Mouse (Mus musculus) E14TG2a.4 (cell line): ENCODE measurements around the gene Dact3.

Experiments used
- H3K27me3 ChIP-seq: 2 replicates; pipeline ENCODE4 v1.6.1; 2014; ENCODE audit warnings: low read length, control low read depth; ENCODE audit not compliant: insufficient read depth
- H3K36me3 ChIP-seq: 2 replicates; pipeline ENCODE4 v1.6.1; 2014; ENCODE audit warnings: low read length, control low read depth; ENCODE audit not compliant: insufficient read depth
- H3K4me1 ChIP-seq: replicated peaks from 2 replicates; pipeline ENCODE4 v1.6.1; 2014; ENCODE audit warnings: low read depth, low read length, control low read depth
- H3K4me3 ChIP-seq: replicated peaks from 2 replicates; pipeline ENCODE4 v1.5.1; 2014; ENCODE audit warnings: mild to moderate bottlenecking, low read length
- H3K9me3 ChIP-seq: 2 replicates; pipeline ENCODE4 v1.6.1; 2014; ENCODE audit warnings: low read length, control low read depth
- CTCF ChIP-seq: conservative IDR thresholded peaks from 2 replicates; pipeline ENCODE4 v1.5.1; 2014; ENCODE audit warnings: low read length
- NANOG ChIP-seq: IDR thresholded peaks from 2 replicates; pipeline ENCODE4 v1.6.1; 2014; ENCODE audit warnings: borderline replicate concordance, low read length, mixed read lengths
- POU5F1 ChIP-seq: IDR thresholded peaks from 2 replicates; pipeline ENCODE4 v1.6.1; 2014; ENCODE audit warnings: low read length, borderline replicate concordance

Dact3 gene

DNA sequence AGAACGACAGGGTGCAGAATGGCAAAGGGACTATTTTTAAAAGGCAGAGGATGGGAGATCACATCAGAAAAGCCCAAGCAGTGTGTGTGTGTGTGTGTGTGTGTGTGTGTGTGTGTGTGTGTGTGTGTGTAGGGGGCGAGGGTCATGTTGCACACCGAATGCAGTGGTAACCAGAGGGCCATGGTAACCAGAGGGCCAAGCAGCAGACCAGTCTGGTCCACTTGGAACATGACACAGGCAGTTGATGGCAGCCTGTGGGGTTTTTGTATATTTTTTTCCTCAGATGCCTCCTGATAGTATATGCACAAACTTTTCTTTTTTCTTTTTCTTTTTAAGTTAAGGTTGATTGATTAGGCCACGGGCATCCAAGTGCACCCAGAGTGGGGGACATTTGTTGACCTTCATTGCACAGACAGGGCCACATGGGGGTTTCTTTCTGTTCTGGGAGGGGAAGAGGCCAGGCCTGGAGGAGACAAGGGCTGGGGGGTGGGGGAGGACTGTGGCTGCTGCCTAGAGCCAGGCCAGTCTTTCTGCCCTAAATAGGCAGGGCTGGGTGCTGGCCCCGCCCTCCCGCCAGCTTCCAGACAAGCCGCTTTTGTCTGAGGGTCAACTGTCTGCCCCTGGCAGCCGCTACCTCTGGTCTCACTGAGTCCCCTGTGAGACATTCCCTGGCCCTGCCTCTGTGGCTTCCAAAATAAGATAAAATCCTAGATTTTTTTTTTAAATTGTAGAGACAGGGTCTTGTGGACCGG lies 4.9 kb downstream of the Dact3 start:
- H3K4me1 ChIP-seq = peaks cover 84% of the 10 kb centered on the region
- H3K27me3 ChIP-seq = no peaks in the 10 kb centered on the region
- peak overlapping the region; percentile 58 for H3K4me3 ChIP-seq
- TF ChIP-seq CTCF (no peak), NANOG (no peak), POU5F1 (no peak)
- no peaks in the 10 kb centered on the region for H3K9me3 ChIP-seq
- peaks cover 6% of the 10 kb centered on the region; the same call in 1 of the 2 replicates for H3K36me3 ChIP-seq

- no peak for TF ChIP-seq NANOG
- TF ChIP-seq POU5F1 = no peak
- no peak for TF ChIP-seq CTCF
- H3K36me3 ChIP-seq = peaks cover 6% of the 10 kb centered on the region; the same call in 1 of the 2 replicates
- peak overlapping the region; percentile 58 for H3K4me3 ChIP-seq
These were observed 5.5 kb downstream of the Dact3 start for GRCm38 (mm10) chr7:16880615-16881014.

GRCm38 (mm10) chr7:16883162-16883561 lies 8.0 kb downstream of the Dact3 start:
- H3K36me3 ChIP-seq = peaks cover 21% of the 10 kb centered on the region
- H3K4me1 ChIP-seq = peaks cover 81% of the 10 kb centered on the region
- TF ChIP-seq NANOG (no peak), CTCF (no peak), POU5F1 (no peak)

More at GRCm38 (mm10) chr7:16880615-16881014, 5.5 kb downstream of the Dact3 start:
- H3K9me3 ChIP-seq = no peaks in the 10 kb centered on the region
- H3K4me1 ChIP-seq = peaks cover 83% of the 10 kb centered on the region
- no peaks in the 10 kb centered on the region for H3K27me3 ChIP-seq

DNA sequence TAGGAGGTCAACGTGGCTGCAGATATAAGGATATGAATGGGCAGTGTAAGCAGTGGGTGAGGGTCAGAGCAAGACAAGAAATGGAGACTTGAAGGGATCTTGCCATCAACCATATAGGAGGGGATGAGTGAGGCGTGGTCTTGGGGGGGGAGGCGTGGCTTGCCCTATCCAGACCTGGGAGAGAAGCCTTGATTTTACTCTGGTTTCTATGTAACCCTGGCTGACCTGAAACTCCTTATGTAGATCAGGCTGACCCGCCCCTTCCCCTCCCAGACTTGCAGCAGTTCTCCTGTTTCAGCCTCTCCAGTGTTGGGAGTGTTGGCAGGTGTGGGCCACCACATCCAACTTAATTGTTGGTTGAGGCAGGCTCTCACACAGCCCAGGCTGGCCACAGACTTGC lies 9.2 kb downstream of the Dact3 start:
- peaks cover 82% of the 10 kb centered on the region for H3K4me1 ChIP-seq
- peaks cover 21% of the 10 kb centered on the region for H3K36me3 ChIP-seq
- TF ChIP-seq NANOG (no peak), CTCF (no peak), POU5F1 (no peak)
- H3K27me3 ChIP-seq = peaks cover 13% of the 10 kb centered on the region
- 0 out of 2 replicates have a peak overlapping the region, but pooled peaks have one; percentile 76 for H3K4me3 ChIP-seq
- no peaks in the 10 kb centered on the region for H3K9me3 ChIP-seq

More at GRCm38 (mm10) chr7:16883162-16883561, 8.0 kb downstream of the Dact3 start:
- Histone ChIP-seq H3K9me3 (no peaks in the 10 kb centered on the region), H3K4me3 (no peak overlapping the region), H3K27me3 (peaks cover 13% of the 10 kb centered on the region)

- TF ChIP-seq CTCF = no peak
- TF ChIP-seq POU5F1 = no peak
- TF ChIP-seq NANOG = no peak
- Histone ChIP-seq H3K27me3 (peaks cover 13% of the 10 kb centered on the region), H3K4me3 (peak overlapping the region; percentile 76), H3K36me3 (peaks cover 21% of the 10 kb centered on the region), H3K4me1 (peaks cover 82% of the 10 kb centered on the region), H3K9me3 (no peaks in the 10 kb centered on the region)
These were observed 10.2 kb downstream of the Dact3 start for GRCm38 (mm10) chr7:16885271-16885776.

DNA sequence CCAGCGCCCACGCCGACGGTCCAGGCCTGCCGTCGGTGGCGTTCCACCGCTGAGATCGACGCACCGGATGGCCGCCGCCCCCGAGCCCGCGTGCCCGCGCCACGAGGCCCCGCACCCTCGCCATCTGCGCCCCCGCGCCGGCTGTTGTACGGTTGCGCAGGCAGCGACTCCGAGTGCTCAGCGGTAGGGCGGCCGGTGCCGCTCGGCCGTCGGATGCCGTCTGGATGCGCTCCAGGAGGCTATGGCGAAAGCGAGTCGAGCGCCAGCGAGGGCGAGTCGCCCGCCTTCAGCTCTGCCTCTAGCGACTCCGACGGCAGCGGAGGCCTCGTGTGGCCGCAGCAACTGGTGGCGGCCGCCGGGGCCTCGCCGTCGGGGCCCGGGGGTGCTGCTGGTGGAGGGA lies 10.8 kb downstream of the Dact3 start:
- H3K9me3 ChIP-seq = no peaks in the 10 kb centered on the region
- peak overlapping the region; percentile 76 for H3K4me3 ChIP-seq
- peaks cover 13% of the 10 kb centered on the region for H3K27me3 ChIP-seq
- peaks cover 21% of the 10 kb centered on the region for H3K36me3 ChIP-seq
- H3K4me1 ChIP-seq = peaks cover 81% of the 10 kb centered on the region
- TF ChIP-seq NANOG = no peak
- no peak for TF ChIP-seq POU5F1
- TF ChIP-seq CTCF = no peak

GRCm38 (mm10) chr7:16890536-16890935 lies 15.4 kb downstream of the Dact3 start:
- peaks cover 15% of the 10 kb centered on the region for H3K36me3 ChIP-seq
- peaks cover 81% of the 10 kb centered on the region for H3K4me1 ChIP-seq
- no peaks in the 10 kb centered on the region for H3K9me3 ChIP-seq
- no peak for TF ChIP-seq NANOG
- no peak for TF ChIP-seq POU5F1
- TF ChIP-seq CTCF = no peak
- peak overlapping the region; percentile 71 for H3K4me3 ChIP-seq
- peaks cover 41% of the 10 kb centered on the region for H3K27me3 ChIP-seq

GRCm38 (mm10) chr7:16890944-16891343 lies 15.8 kb downstream of the Dact3 start:
- peak overlapping the region; percentile 71 for H3K4me3 ChIP-seq
- TF ChIP-seq CTCF = no peak
- TF ChIP-seq POU5F1 = no peak
- TF ChIP-seq NANOG = no peak
- peaks cover 41% of the 10 kb centered on the region for H3K27me3 ChIP-seq
- peaks cover 82% of the 10 kb centered on the region for H3K4me1 ChIP-seq
- no peaks in the 10 kb centered on the region for H3K9me3 ChIP-seq
- H3K36me3 ChIP-seq = peaks cover 15% of the 10 kb centered on the region
